Mouse (Mus musculus) bone marrow, adult 2 months (tissue): Measurements from ENCODE around the gene Phf21b.

Experiments used
- CTCF ChIP-seq: fragments of 200-500 bp; IDR thresholded peaks from 2 replicates; pipeline ENCODE4 v1.5.1; 2011; ENCODE audit warnings: low read length, control low read depth; ENCODE audit not compliant: control insufficient read depth, insufficient read depth
- POLR2A ChIP-seq: fragments of 200-500 bp; IDR thresholded peaks from 2 replicates; pipeline ENCODE4 v1.6.1; 2011; ENCODE audit warnings: low read depth, mild to moderate bottlenecking, control low read depth, low read length, borderline replicate concordance; ENCODE audit not compliant: control insufficient read depth

DNA sequence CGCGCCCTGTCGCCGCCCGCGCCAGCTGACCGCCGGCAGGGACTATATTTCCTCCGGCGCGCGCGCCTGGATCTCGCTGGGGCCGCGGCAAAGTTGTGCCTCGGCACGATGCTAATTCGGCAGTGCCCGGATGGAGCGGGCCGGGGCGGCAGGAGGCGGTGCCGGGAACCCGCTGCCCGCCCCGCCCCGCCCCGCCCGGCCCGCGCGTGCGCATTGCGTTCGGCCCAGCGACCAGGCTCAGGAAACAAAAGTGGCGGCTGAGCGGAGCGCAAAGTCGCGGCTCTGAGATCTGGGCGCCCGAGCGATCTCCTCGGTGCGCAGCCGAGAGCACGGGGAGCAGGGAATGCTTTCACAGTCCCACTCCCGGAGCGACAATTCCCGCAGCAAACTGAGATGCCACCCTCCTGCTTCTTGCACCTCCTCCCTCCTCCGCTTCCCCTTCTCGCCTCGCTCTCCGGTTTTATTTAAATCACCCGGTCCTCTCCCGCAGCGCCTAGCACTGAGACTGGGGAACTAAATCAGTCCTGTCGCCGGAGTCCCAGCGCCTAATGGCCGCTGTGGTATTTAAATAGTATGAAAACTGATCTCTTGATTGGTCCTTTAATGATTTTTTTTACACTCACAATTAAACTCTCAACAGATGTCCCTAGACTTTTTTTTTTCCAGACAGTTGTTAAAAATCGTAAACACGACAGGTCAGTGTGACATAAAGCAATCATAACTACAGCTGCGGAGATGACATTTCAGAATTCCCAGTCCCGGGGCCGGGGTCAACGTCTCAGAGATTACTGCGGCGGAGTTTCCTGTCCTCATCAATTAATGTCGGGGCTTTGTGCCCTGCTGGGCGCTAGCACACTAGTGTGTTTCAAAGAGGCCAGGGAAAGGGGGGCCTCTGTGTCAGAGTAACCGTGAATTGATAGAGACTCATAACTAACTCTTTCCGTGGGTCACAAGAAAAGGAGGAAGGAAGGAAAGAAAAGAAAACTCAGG, at the start of gene Phf21b:
- TF ChIP-seq POLR2A (peak; percentile 22; the same call in 1 of the 2 replicates), CTCF (no peak)
